8 mouse cellular contexts compared by ENCODE assay signal in genomic region chr5:130078834-130079156, GRCm38 (mm10). TPM values are rescaled to one million over a fixed set of nuclear protein-coding genes. Genes with fewer than 3 reads are reported as not detected.
DNase-seq lines count a peak whose midpoint lies in the region; ATAC-seq and TF ChIP-seq lines count a peak whose summit lies in the region.

No protein-coding gene starts in this region.

- H3K4me2 ChIP-seq in liver, embryonic 11.5 days, result peak overlapping the region; percentile 86

- WGBS in thymus, adult 2 months, result 72% methylated on average over 6 of the region's 6 CpGs
- 50% methylated on average over 6 of the region's 6 CpGs for whole genome bisulfite sequencing in liver, embryonic 11.5 days

- TF ChIP-seq CTCF in gastrocnemius, adult 2 months (IDR thresholded peaks at IDR 0.05), result no peak
- no peak for TF ChIP-seq CTCF in thymus, adult 2 months (IDR thresholded peaks at IDR 0.05; ENCODE audit: borderline replicate concordance, control insufficient read depth, extremely low read depth, insufficient read depth, low read length, poor library complexity)

- H3K27ac ChIP-seq in gastrocnemius, adult 2 months, result peak overlapping the region; percentile 88
- no peak overlapping the region for H3K27ac ChIP-seq in thymus, adult 2 months (ENCODE audit: control insufficient read depth, insufficient read depth, low read length)
- peak overlapping the region; percentile 26; the same call in 1 of the 2 replicates for H3K27ac ChIP-seq in liver, embryonic 11.5 days (ENCODE audit: low read depth, low read length)

- peaks cover 14% of the 10 kb centered on the region for H3K4me1 ChIP-seq in thymus, adult 2 months (replicated peaks; ENCODE audit: control insufficient read depth, insufficient read depth, low read length)
- H3K4me1 ChIP-seq in liver, embryonic 11.5 days (replicated peaks; ENCODE audit: control insufficient read depth, insufficient read depth, low read length), result peaks cover 9% of the 10 kb centered on the region

- H3K27me3 ChIP-seq in thymus, adult 2 months (ENCODE audit: control insufficient read depth, insufficient read depth, low read length), result no peaks in the 10 kb centered on the region
- no peaks in the 10 kb centered on the region for H3K27me3 ChIP-seq in liver, embryonic 11.5 days (replicated peaks; ENCODE audit: control insufficient read depth, insufficient read depth, low read length)

- ATAC-seq in liver, embryonic 11.5 days (replicated peaks; ENCODE audit: low FRiP score), result peak; percentile 6; the same call in 1 of the 2 replicates

- TF ChIP-seq POLR2A in thymus, adult 2 months (IDR thresholded peaks at IDR 0.05; ENCODE audit: control insufficient read depth, extremely low read depth, insufficient read depth, low read length, poor library complexity), result no peak

- peak overlapping the region; percentile 84 for H3K9ac ChIP-seq in liver, embryonic 11.5 days (ENCODE audit: low read depth, low read length)

- H3K9me3 ChIP-seq in liver, embryonic 11.5 days (ENCODE audit: control insufficient read depth, low read length), result peaks cover 3% of the 10 kb centered on the region; the same call in 1 of the 2 replicates

- peak overlapping the region; percentile 81 for H3K4me3 ChIP-seq in gastrocnemius, adult 2 months
- peak overlapping the region; percentile 80 for H3K4me3 ChIP-seq in thymus, adult 2 months (ENCODE audit: control insufficient read depth, insufficient read depth, low read length)
- peak overlapping the region; percentile 76 for H3K4me3 ChIP-seq in liver, embryonic 11.5 days (ENCODE audit: low read depth, low read length)

- intact Hi-C loops in gastrocnemius, adult 2 months (cut with DNase I), result no loop called here

- no peaks in the 10 kb centered on the region for H3K36me3 ChIP-seq in thymus, adult 2 months (ENCODE audit: control insufficient read depth, insufficient read depth, low read length)
- 0 out of 2 replicates have a peak, but pooled peaks cover 2% of the 10 kb centered on the region for H3K36me3 ChIP-seq in liver, embryonic 11.5 days (ENCODE audit: control insufficient read depth, insufficient read depth, low read length)

- no peak for DNase-seq in gastrocnemius, adult 2 months
- DNase-seq in gastrocnemius, adult 18-20 months (ENCODE audit: low spot score), result no peak
- DNase-seq in thymus, adult 2 months, result no peak
- DNase-seq in thymus, postnatal 14 days, result no peak
- DNase-seq in liver, embryonic 11.5 days (ENCODE audit: low spot score), result no peak
- peak; percentile 35 for DNase-seq in testis, postnatal 14 days (ENCODE audit: low spot score)
- DNase-seq in right cerebral cortex, adult 18-20 months, result no peak
- DNase-seq in adrenal gland, adult 18-20 months (ENCODE audit: low spot score in 2 of 2), result no peak

RNA-seq across cellular contexts. Expression of gene Tpst1, which starts 5.7 kb away (rescaled TPM):
- total RNA-seq in gastrocnemius, adult 2 months (2021), result 1 to 10 TPM; 3.7 to 5.4 TPM
- total RNA-seq in gastrocnemius, adult 18-20 months (2021), result 1 to 10 TPM; 3.3 to 4.1 TPM
- 8.4 and 9.5 TPM in 2 replicates for polyA plus RNA-seq in thymus, adult 2 months (2012; rRNA removed)
- polyA plus RNA-seq in liver, embryonic 11.5 days (2014; fragmentation: Nextera tagmentation; extraction: Ambion mirVana), result 54.0 and 58.2 TPM in 2 replicates
- total RNA-seq in adrenal gland, adult 18-20 months (2021), result 10 to 100 TPM; 27.2 to 28.8 TPM

RNA-seq across cellular contexts. Expression of gene Crcp, which starts 49.7 kb away (rescaled TPM):
- total RNA-seq in gastrocnemius, adult 2 months (2021), result 10 to 100 TPM; 18.7 to 19.3 TPM
- 10 to 100 TPM; 19.3 to 20.3 TPM for total RNA-seq in gastrocnemius, adult 18-20 months (2021)
- polyA plus RNA-seq in thymus, adult 2 months (2012; rRNA removed), result 17.0 and 17.5 TPM in 2 replicates
- 30.8 and 34.8 TPM in 2 replicates for polyA plus RNA-seq in liver, embryonic 11.5 days (2014; fragmentation: Nextera tagmentation; extraction: Ambion mirVana)
- total RNA-seq in adrenal gland, adult 18-20 months (2021), result 10 to 100 TPM; 26.0 to 40.2 TPM

RNA-seq across cellular contexts. Expression of gene Asl, which starts 49.7 kb away (rescaled TPM):
- 10 to 100 TPM in 1 of 2 experiments, 1 to 10 TPM in 1; 9.3 to 13.2 TPM for total RNA-seq in gastrocnemius, adult 2 months (2021)
- total RNA-seq in gastrocnemius, adult 18-20 months (2021), result 10 to 100 TPM in 1 of 2 experiments, 1 to 10 TPM in 1; 8.8 to 12.4 TPM
- polyA plus RNA-seq in thymus, adult 2 months (2012; rRNA removed), result 33.0 and 40.4 TPM in 2 replicates
- polyA plus RNA-seq in liver, embryonic 11.5 days (2014; fragmentation: Nextera tagmentation; extraction: Ambion mirVana), result 51.8 and 61.0 TPM in 2 replicates
- 100 to 1,000 TPM in 1 of 2 experiments, 10 to 100 TPM in 1; 80.6 to 121 TPM for total RNA-seq in adrenal gland, adult 18-20 months (2021)

Comparison
In these comparisons a context has a peak if more than half of its experiments do, and no peak if none do; other contexts are left out.
1. RNA of gene Tpst1, which starts 5.7 kb away (total RNA-seq): 27.2 to 28.8 TPM in adrenal gland, adult 18-20 months; 3.7 to 5.4 TPM in gastrocnemius, adult 2 months and 3.3 to 4.1 TPM in gastrocnemius, adult 18-20 months; every median in the first group is over 4 times any median in the second.
2. RNA of gene Asl, which starts 49.7 kb away (total RNA-seq): 80.6 to 121 TPM in adrenal gland, adult 18-20 months; 9.3 to 13.2 TPM in gastrocnemius, adult 2 months and 8.8 to 12.4 TPM in gastrocnemius, adult 18-20 months; every median in the first group is over 4 times any median in the second.
3. Peak in every context shown above with its lines, with median percentiles within 50 percentile points of each other: H3K4me3 ChIP-seq.